Mouse (Mus musculus): ENCODE measurements around the gene Hjurp. TPM values are rescaled to one million over a fixed set of nuclear protein-coding genes. Genes with fewer than 3 reads are reported as not detected.

The Hjurp gene
- polyA plus RNA-seq, 1 experiment = 217 TPM

DNA sequence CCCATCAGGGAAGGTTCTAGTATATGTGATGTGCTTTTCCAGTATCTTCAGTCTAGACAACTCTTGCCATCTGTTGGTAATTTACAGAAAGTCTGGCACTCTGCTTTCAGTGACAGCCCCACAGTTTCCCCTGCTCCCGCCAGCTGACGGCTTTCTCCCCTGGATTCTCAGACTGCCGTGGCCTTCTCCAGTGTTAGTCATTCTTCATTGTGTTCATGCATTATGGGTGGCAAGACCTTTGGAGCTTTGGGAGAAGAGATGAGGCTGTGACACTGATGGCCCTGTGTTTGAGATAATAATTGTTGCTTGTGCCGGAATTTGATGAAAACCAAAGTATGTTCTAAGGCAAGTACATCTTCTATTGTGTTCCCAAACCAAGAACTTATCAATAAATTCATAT, 58.8 kb downstream of the Hjurp start:
- Histone ChIP-seq H3K27me3 (ENCODE audit: control insufficient read depth, insufficient read depth, low read length, poor library complexity, severe bottlenecking) (no peaks in the 10 kb centered on the region), H3K9ac (ENCODE audit: low read depth, poor library complexity, severe bottlenecking) (no peak overlapping the region), H3K4me3 (ENCODE audit: low read depth, low read length) (no peak overlapping the region), H3K4me1 (ENCODE audit: control insufficient read depth, insufficient read depth, low read length) (no peaks in the 10 kb centered on the region), H3K9me3 (replicated peaks; ENCODE audit: control insufficient read depth, insufficient read depth, low read length, poor library complexity, severe bottlenecking) (peaks cover 8% of the 10 kb centered on the region), H3K36me3 (ENCODE audit: control insufficient read depth, insufficient read depth, low read length, poor library complexity, severe bottlenecking) (no peaks in the 10 kb centered on the region), H3K27ac (ENCODE audit: insufficient read depth, low read length) (no peak overlapping the region)
- TF ChIP-seq CTCF (IDR thresholded peaks at IDR 0.05; ENCODE audit: low read depth, low read length) (no peak), EP300 (IDR thresholded peaks at IDR 0.05; ENCODE audit: insufficient read depth, low read depth, low read length) (no peak), POLR2A (IDR thresholded peaks at IDR 0.05; ENCODE audit: insufficient read depth, low read length) (no peak)

GRCm38 (mm10) chr1:88218051-88218450, 59.4 kb downstream of the Hjurp start:
- TF ChIP-seq POLR2A (IDR thresholded peaks at IDR 0.05; ENCODE audit: insufficient read depth, low read length) = no peak
- no peak for TF ChIP-seq EP300 (IDR thresholded peaks at IDR 0.05; ENCODE audit: insufficient read depth, low read depth, low read length)
- TF ChIP-seq CTCF (IDR thresholded peaks at IDR 0.05; ENCODE audit: low read depth, low read length) = no peak
- Histone ChIP-seq H3K27ac (ENCODE audit: insufficient read depth, low read length) (no peak overlapping the region), H3K9me3 (replicated peaks; ENCODE audit: control insufficient read depth, insufficient read depth, low read length, poor library complexity, severe bottlenecking) (peaks cover 8% of the 10 kb centered on the region), H3K9ac (ENCODE audit: low read depth, poor library complexity, severe bottlenecking) (no peak overlapping the region), H3K36me3 (ENCODE audit: control insufficient read depth, insufficient read depth, low read length, poor library complexity, severe bottlenecking) (no peaks in the 10 kb centered on the region), H3K27me3 (ENCODE audit: control insufficient read depth, insufficient read depth, low read length, poor library complexity, severe bottlenecking) (no peaks in the 10 kb centered on the region), H3K4me1 (ENCODE audit: control insufficient read depth, insufficient read depth, low read length) (no peaks in the 10 kb centered on the region), H3K4me3 (ENCODE audit: low read depth, low read length) (no peak overlapping the region)

DNA sequence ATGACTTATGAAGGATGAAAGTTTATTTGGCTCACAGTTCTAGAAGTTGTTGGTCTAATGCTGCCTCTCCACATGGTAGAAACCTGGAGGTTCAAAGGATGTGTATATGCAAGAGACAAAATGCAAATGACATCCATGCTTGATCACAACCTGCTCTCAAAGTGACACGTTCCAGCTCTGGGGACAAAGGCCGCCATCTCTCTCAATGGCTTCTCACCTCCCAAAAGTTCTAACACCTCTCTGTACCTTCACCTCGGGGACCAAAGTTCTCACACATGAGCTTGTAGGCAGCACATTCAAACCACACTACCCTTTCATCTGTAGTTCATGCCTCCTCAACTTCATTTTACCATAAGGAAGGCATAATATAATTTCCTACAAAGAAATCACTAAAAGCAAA, 59.9 kb downstream of the Hjurp start:
- Histone ChIP-seq H3K4me3 (ENCODE audit: low read depth, low read length) (no peak overlapping the region), H3K27me3 (ENCODE audit: control insufficient read depth, insufficient read depth, low read length, poor library complexity, severe bottlenecking) (no peaks in the 10 kb centered on the region), H3K9ac (ENCODE audit: low read depth, poor library complexity, severe bottlenecking) (no peak overlapping the region), H3K36me3 (ENCODE audit: control insufficient read depth, insufficient read depth, low read length, poor library complexity, severe bottlenecking) (no peaks in the 10 kb centered on the region), H3K4me1 (ENCODE audit: control insufficient read depth, insufficient read depth, low read length) (no peaks in the 10 kb centered on the region), H3K9me3 (replicated peaks; ENCODE audit: control insufficient read depth, insufficient read depth, low read length, poor library complexity, severe bottlenecking) (peaks cover 8% of the 10 kb centered on the region), H3K27ac (ENCODE audit: insufficient read depth, low read length) (no peak overlapping the region)
- TF ChIP-seq EP300 (IDR thresholded peaks at IDR 0.05; ENCODE audit: insufficient read depth, low read depth, low read length) = no peak
- no peak for TF ChIP-seq CTCF (IDR thresholded peaks at IDR 0.05; ENCODE audit: low read depth, low read length)
- TF ChIP-seq POLR2A (IDR thresholded peaks at IDR 0.05; ENCODE audit: insufficient read depth, low read length) = no peak

- Histone ChIP-seq H3K4me3 (ENCODE audit: low read depth, low read length) (no peak overlapping the region), H3K9ac (ENCODE audit: low read depth, poor library complexity, severe bottlenecking) (no peak overlapping the region), H3K4me1 (ENCODE audit: control insufficient read depth, insufficient read depth, low read length) (no peaks in the 10 kb centered on the region), H3K36me3 (ENCODE audit: control insufficient read depth, insufficient read depth, low read length, poor library complexity, severe bottlenecking) (no peaks in the 10 kb centered on the region), H3K9me3 (replicated peaks; ENCODE audit: control insufficient read depth, insufficient read depth, low read length, poor library complexity, severe bottlenecking) (peaks cover 8% of the 10 kb centered on the region), H3K27ac (ENCODE audit: insufficient read depth, low read length) (no peak overlapping the region), H3K27me3 (ENCODE audit: control insufficient read depth, insufficient read depth, low read length, poor library complexity, severe bottlenecking) (no peaks in the 10 kb centered on the region)
- TF ChIP-seq POLR2A (IDR thresholded peaks at IDR 0.05; ENCODE audit: insufficient read depth, low read length) = no peak
- TF ChIP-seq CTCF (IDR thresholded peaks at IDR 0.05; ENCODE audit: low read depth, low read length) = no peak
- TF ChIP-seq EP300 (IDR thresholded peaks at IDR 0.05; ENCODE audit: insufficient read depth, low read depth, low read length) = no peak
Measured at GRCm38 (mm10) chr1:88217144-88217543, 60.3 kb downstream of the Hjurp start.

GRCm38 (mm10) chr1:88216551-88216950, 60.9 kb downstream of the Hjurp start:
- Histone ChIP-seq H3K4me3 (ENCODE audit: low read depth, low read length) (no peak overlapping the region), H3K4me1 (ENCODE audit: control insufficient read depth, insufficient read depth, low read length) (no peaks in the 10 kb centered on the region), H3K9me3 (replicated peaks; ENCODE audit: control insufficient read depth, insufficient read depth, low read length, poor library complexity, severe bottlenecking) (peaks cover 8% of the 10 kb centered on the region; the same call in 1 of the 2 replicates), H3K9ac (ENCODE audit: low read depth, poor library complexity, severe bottlenecking) (no peak overlapping the region), H3K27ac (ENCODE audit: insufficient read depth, low read length) (no peak overlapping the region), H3K27me3 (ENCODE audit: control insufficient read depth, insufficient read depth, low read length, poor library complexity, severe bottlenecking) (no peaks in the 10 kb centered on the region), H3K36me3 (ENCODE audit: control insufficient read depth, insufficient read depth, low read length, poor library complexity, severe bottlenecking) (no peaks in the 10 kb centered on the region)
- TF ChIP-seq CTCF (IDR thresholded peaks at IDR 0.05; ENCODE audit: low read depth, low read length) (no peak), POLR2A (IDR thresholded peaks at IDR 0.05; ENCODE audit: insufficient read depth, low read length) (no peak), EP300 (IDR thresholded peaks at IDR 0.05; ENCODE audit: insufficient read depth, low read depth, low read length) (no peak)

DNA sequence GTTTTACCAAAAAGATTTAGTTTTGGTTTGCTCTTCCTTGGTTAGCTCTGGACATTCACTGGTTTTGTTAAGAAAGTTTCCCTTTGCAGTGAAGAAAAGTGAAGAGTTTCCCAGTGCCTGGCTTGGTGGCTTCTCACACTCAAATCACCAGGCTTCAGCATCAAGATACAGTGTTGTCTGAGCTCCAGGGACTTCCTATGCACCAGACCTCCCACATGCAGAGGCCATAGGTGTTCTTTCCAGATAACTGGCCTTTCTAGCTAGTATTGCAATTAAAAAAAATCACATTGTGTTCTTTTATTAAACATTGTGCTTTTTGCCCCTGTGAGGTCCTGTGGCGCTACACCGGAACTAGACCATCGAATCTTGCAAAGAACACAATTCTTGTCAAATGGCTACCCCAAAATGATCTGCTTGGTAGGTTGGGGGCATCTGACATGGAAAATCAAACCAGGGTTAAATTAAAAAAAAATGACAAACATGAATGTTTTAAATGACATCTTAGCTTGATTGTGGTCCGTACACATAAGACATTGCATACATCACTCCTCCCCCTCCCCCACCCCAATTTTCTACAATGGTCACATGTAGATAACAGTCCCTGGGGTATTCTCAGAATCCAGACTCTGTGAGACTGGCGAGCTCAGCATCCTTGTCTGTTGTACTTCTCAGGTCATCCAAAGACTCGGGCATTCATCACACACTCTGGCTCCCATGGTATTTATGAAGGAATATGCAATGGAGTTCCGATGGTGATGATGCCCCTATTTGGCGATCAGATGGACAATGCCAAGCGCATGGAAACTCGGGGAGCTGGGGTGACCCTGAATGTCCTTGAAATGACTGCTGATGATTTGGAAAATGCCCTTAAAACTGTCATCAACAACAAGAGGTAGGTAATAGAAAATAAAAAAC, 61.7 kb downstream of the Hjurp start:
- Histone ChIP-seq H3K36me3 (ENCODE audit: control insufficient read depth, insufficient read depth, low read length, poor library complexity, severe bottlenecking) (no peaks in the 10 kb centered on the region), H3K4me3 (ENCODE audit: low read depth, low read length) (no peak overlapping the region), H3K4me1 (ENCODE audit: control insufficient read depth, insufficient read depth, low read length) (no peaks in the 10 kb centered on the region), H3K27ac (ENCODE audit: insufficient read depth, low read length) (no peak overlapping the region), H3K27me3 (ENCODE audit: control insufficient read depth, insufficient read depth, low read length, poor library complexity, severe bottlenecking) (no peaks in the 10 kb centered on the region), H3K9ac (ENCODE audit: low read depth, poor library complexity, severe bottlenecking) (no peak overlapping the region), H3K9me3 (replicated peaks; ENCODE audit: control insufficient read depth, insufficient read depth, low read length, poor library complexity, severe bottlenecking) (peaks cover 8% of the 10 kb centered on the region; the same call in 1 of the 2 replicates)
- no peak for TF ChIP-seq CTCF (IDR thresholded peaks at IDR 0.05; ENCODE audit: low read depth, low read length)
- no peak for TF ChIP-seq POLR2A (IDR thresholded peaks at IDR 0.05; ENCODE audit: insufficient read depth, low read length)
- TF ChIP-seq EP300 (IDR thresholded peaks at IDR 0.05; ENCODE audit: insufficient read depth, low read depth, low read length) = no peak

All from ES-Bruce4 (cell line).